Mouse (Mus musculus): ENCODE results near the gene Mbnl2.

GRCm38 (mm10) chr14:120397871-120398647 lies 122.6 kb downstream of the Mbnl2 start:
- TF ChIP-seq JUND (conservative IDR thresholded peaks at IDR 0.05; ENCODE audit: low read depth, low read length), result no peak
- TF ChIP-seq CTCF (conservative IDR thresholded peaks at IDR 0.05 in 1 of 2, IDR thresholded peaks at IDR 0.05 in 1 of 2; ENCODE audit: low read depth in 2 of 2, low read length in 2 of 2), result peak; percentile 71 to 94
- no peak for TF ChIP-seq POLR2A (IDR thresholded peaks at IDR 0.05; ENCODE audit: low read depth, low read length)
- no peak for TF ChIP-seq E2F4 (IDR thresholded peaks at IDR 0.05; ENCODE audit: insufficient replicate concordance, low read depth, low read length)
- TF ChIP-seq MAFK (IDR thresholded peaks at IDR 0.05; ENCODE audit: insufficient replicate concordance, low read length), result no peak
- no peak for TF ChIP-seq CHD1 (IDR thresholded peaks at IDR 0.05; ENCODE audit: low read depth, low read length)
- TF ChIP-seq RCOR1 (conservative IDR thresholded peaks at IDR 0.05; ENCODE audit: low read depth, low read length), result no peak
- TF ChIP-seq EP300 (IDR thresholded peaks at IDR 0.05; ENCODE audit: low read length), result no peak

All from CH12.LX (cell line).